Mouse (Mus musculus) C2C12 (cell line): ENCODE results near the gene Lrriq4.

Experiments
- CTCF ChIP-seq: IDR thresholded peaks from one replicate; pipeline ENCODE4 v1.5.1; 2011; ENCODE audit not compliant: control insufficient read depth, insufficient read depth, insufficient read length
- FOSL1 ChIP-seq: IDR thresholded peaks from one replicate; pipeline ENCODE4 v1.8.0; 2011; ENCODE audit warnings: mild to moderate bottlenecking, low read length; ENCODE audit not compliant: poor library complexity, insufficient read depth, severe bottlenecking
- USF1 ChIP-seq: IDR thresholded peaks from one replicate; pipeline ENCODE4 v1.6.1; 2011; ENCODE audit warnings: low read depth, mild to moderate bottlenecking, control low read depth, moderate library complexity

GRCm38 (mm10) chr3:30705977-30706376 is 61.7 kb downstream of the Lrriq4 start:
- TF ChIP-seq CTCF: no peak
- TF ChIP-seq FOSL1: no peak
- no peak for TF ChIP-seq USF1
